Mouse (Mus musculus): ENCODE measurements at regions not wholly inside any gene's neighbourhood (a gene's known extent, or its start where the extent isn't known, plus 50 kb on each side); places are given as distances from the start of the nearest gene placed in this dataset.

- TF ChIP-seq POLR2A (IDR thresholded peaks at IDR 0.05; ENCODE audit: borderline replicate concordance, extremely low read depth, insufficient read depth, insufficient read length, poor library complexity, severe bottlenecking) (no peak), CTCF (IDR thresholded peaks at IDR 0.05; ENCODE audit: borderline replicate concordance, extremely low read depth, insufficient read depth, insufficient read length) (no peak)
- DNase-seq (ENCODE audit: low read depth): no peak
Measured at GRCm38 (mm10) chr14:71231223-71231815, 631.7 kb upstream of the Fam160b2 start.

- TF ChIP-seq CTCF (IDR thresholded peaks at IDR 0.05; ENCODE audit: borderline replicate concordance, extremely low read depth, insufficient read depth, insufficient read length): no peak
- TF ChIP-seq POLR2A (IDR thresholded peaks at IDR 0.05; ENCODE audit: borderline replicate concordance, extremely low read depth, insufficient read depth, insufficient read length, poor library complexity, severe bottlenecking): no peak
Measured at GRCm38 (mm10) chr14:71230484-71231188, 631.0 kb upstream of the Fam160b2 start.

GRCm38 (mm10) chr14:71229955-71230354 lies 630.3 kb upstream of the Fam160b2 start:
- TF ChIP-seq POLR2A (IDR thresholded peaks at IDR 0.05; ENCODE audit: borderline replicate concordance, extremely low read depth, insufficient read depth, insufficient read length, poor library complexity, severe bottlenecking): no peak
- no peak for TF ChIP-seq CTCF (IDR thresholded peaks at IDR 0.05; ENCODE audit: borderline replicate concordance, extremely low read depth, insufficient read depth, insufficient read length)
- DNase-seq (ENCODE audit: low read depth): no peak

More at GRCm38 (mm10) chr14:71230484-71231188, 631.0 kb upstream of the Fam160b2 start:
- no peak for DNase-seq (ENCODE audit: low read depth)

DNA sequence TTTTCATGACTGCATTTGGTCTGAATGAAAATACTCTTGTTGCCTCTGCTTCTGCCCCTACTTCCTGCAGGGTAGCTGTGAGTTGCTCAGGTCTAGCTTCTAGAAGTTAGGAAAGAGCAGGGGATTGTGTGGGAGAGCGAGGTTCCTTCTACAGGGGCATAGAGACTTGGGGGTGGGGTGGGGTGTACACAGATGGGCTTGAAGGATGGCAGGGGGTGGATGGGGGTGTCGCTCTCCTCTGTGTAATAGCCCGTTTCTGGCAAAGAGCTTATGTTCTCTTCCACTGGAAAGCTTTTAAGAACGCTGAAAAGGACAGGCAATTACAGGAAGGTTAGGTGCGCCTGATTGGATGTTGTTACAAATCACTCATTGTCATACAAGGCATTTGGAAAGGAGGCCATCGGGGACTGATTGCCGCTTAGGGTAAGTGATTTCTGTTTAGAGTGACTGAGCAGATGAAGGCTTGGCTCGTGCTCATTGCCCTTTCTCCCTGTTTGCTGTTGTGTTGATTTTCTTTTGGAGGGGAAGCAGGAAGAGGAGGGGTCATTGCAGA lies 629.3 kb upstream of the Fam160b2 start:
- DNase-seq (ENCODE audit: low read depth): peak; percentile 83
- TF ChIP-seq POLR2A (IDR thresholded peaks at IDR 0.05; ENCODE audit: borderline replicate concordance, extremely low read depth, insufficient read depth, insufficient read length, poor library complexity, severe bottlenecking): no peak
- no peak for TF ChIP-seq CTCF (IDR thresholded peaks at IDR 0.05; ENCODE audit: borderline replicate concordance, extremely low read depth, insufficient read depth, insufficient read length)

- TF ChIP-seq CTCF (IDR thresholded peaks at IDR 0.05; ENCODE audit: borderline replicate concordance, extremely low read depth, insufficient read depth, insufficient read length) (no peak), POLR2A (IDR thresholded peaks at IDR 0.05; ENCODE audit: borderline replicate concordance, extremely low read depth, insufficient read depth, insufficient read length, poor library complexity, severe bottlenecking) (no peak)
- no peak for DNase-seq (ENCODE audit: low read depth)
Measured at GRCm38 (mm10) chr14:71217041-71217440, 617.4 kb upstream of the Fam160b2 start.

DNA sequence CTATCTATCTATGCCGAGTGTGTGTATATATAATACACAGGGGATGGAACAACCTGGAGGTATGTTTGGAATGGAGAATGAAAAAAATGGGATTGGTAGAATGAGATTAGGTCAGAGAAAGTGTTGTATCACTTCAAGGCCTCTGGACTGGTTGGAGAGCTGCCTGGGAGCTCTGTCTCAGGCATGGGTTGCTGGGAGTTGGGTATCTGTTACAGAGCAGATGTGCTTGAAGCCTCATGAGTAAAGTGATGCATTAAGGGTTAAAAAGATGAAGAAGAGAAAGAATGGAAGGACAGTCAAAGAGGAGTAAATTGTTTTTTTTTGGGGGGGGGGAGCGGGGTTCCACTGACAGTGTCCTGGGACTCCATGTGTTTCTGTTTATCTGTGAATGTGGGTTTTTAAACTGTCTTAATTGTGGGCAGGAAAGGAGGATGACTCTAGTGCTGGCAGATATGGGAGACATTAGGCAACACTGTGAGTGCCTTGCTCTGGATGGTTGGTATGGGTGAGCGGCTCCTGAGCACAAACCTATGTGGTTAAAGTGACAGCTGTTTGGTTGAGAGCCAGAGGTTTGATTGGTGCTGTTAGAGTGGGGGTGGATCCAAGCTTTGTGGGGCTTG lies 611.8 kb upstream of the Fam160b2 start:
- no peak for TF ChIP-seq POLR2A (IDR thresholded peaks at IDR 0.05; ENCODE audit: borderline replicate concordance, extremely low read depth, insufficient read depth, insufficient read length, poor library complexity, severe bottlenecking)
- no peak for TF ChIP-seq CTCF (IDR thresholded peaks at IDR 0.05; ENCODE audit: borderline replicate concordance, extremely low read depth, insufficient read depth, insufficient read length)
- no peak for DNase-seq (ENCODE audit: low read depth)

DNA sequence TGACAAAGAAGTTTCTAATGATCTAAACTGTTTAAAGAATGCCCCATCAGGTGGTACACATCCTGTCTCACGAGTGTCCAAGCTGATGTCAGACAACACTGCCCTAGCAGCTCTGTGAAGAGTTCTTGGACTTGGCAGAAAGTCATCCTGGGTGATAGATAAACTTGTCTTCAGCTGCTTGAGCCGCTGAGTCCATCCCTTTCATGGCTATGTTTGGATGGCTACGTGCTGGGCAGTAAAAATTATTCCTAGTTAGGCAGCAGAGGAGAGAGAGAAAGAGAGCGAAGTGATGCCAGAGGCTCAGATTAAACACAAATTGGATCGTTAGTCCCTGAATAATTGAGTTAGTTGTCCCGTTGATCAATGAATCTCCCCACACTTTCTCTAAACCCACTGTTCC lies 603.8 kb upstream of the Fam160b2 start:
- peak; percentile 11 for DNase-seq (ENCODE audit: low read depth)
- no peak for TF ChIP-seq POLR2A (IDR thresholded peaks at IDR 0.05; ENCODE audit: borderline replicate concordance, extremely low read depth, insufficient read depth, insufficient read length, poor library complexity, severe bottlenecking)
- no peak for TF ChIP-seq CTCF (IDR thresholded peaks at IDR 0.05; ENCODE audit: borderline replicate concordance, extremely low read depth, insufficient read depth, insufficient read length)

DNA sequence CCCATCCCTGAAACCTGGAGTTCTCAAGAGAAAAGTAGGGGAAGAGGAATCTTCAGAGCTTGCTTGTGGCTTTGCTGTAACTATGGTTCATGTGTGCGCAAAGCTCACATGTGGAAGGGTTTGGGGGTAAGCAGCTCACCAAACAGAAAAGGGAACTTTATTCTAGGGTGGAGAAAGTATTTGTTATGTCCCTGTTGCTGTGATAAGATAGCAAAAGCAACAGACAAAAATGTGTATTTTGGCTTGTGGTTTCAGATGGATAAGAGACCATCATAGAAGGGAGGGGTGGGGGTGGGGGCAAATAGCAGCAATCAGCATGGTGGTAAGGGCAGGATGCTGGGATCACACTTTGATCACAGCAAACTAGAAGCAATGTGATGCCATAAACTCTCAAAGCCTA lies 601.3 kb upstream of the Fam160b2 start:
- no peak for TF ChIP-seq CTCF (IDR thresholded peaks at IDR 0.05; ENCODE audit: borderline replicate concordance, extremely low read depth, insufficient read depth, insufficient read length)
- no peak for TF ChIP-seq POLR2A (IDR thresholded peaks at IDR 0.05; ENCODE audit: borderline replicate concordance, extremely low read depth, insufficient read depth, insufficient read length, poor library complexity, severe bottlenecking)
- no peak for DNase-seq (ENCODE audit: low read depth)

GRCm38 (mm10) chr14:71199178-71199879 lies 599.7 kb upstream of the Fam160b2 start:
- DNase-seq (ENCODE audit: low read depth): peak; percentile 19
- TF ChIP-seq CTCF (IDR thresholded peaks at IDR 0.05; ENCODE audit: borderline replicate concordance, extremely low read depth, insufficient read depth, insufficient read length): no peak
- TF ChIP-seq POLR2A (IDR thresholded peaks at IDR 0.05; ENCODE audit: borderline replicate concordance, extremely low read depth, insufficient read depth, insufficient read length, poor library complexity, severe bottlenecking): no peak

DNA sequence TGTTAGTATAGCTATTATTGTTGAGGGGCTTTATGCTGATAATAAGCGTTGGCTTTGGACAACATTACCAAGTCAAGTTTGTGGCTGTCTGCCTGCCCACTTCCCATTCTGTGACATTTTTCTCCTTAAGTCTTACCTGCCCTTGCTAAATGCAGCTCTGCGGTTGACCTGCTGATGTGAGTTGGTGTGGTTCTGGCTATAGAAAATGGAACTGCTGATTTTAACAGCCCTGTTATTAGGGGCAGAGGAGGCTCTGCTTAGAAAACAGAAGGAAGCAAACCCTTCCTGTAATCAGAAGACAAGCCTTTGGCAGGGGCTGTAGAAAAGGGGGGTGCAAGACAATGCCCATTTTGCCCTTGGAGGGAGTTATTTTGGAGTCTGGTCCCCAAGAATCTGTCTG lies 594.6 kb upstream of the Fam160b2 start:
- no peak for DNase-seq (ENCODE audit: low read depth)
- TF ChIP-seq CTCF (IDR thresholded peaks at IDR 0.05; ENCODE audit: borderline replicate concordance, extremely low read depth, insufficient read depth, insufficient read length): no peak
- TF ChIP-seq POLR2A (IDR thresholded peaks at IDR 0.05; ENCODE audit: borderline replicate concordance, extremely low read depth, insufficient read depth, insufficient read length, poor library complexity, severe bottlenecking): no peak

GRCm38 (mm10) chr14:71192486-71192885 lies 592.9 kb upstream of the Fam160b2 start:
- TF ChIP-seq CTCF (IDR thresholded peaks at IDR 0.05; ENCODE audit: borderline replicate concordance, extremely low read depth, insufficient read depth, insufficient read length): no peak
- no peak for TF ChIP-seq POLR2A (IDR thresholded peaks at IDR 0.05; ENCODE audit: borderline replicate concordance, extremely low read depth, insufficient read depth, insufficient read length, poor library complexity, severe bottlenecking)
- no peak for DNase-seq (ENCODE audit: low read depth)

Data from brain, embryonic 14.5 days (tissue).